Mouse (Mus musculus): Measurements from ENCODE around the gene Kat14.

The Kat14 gene

DNA sequence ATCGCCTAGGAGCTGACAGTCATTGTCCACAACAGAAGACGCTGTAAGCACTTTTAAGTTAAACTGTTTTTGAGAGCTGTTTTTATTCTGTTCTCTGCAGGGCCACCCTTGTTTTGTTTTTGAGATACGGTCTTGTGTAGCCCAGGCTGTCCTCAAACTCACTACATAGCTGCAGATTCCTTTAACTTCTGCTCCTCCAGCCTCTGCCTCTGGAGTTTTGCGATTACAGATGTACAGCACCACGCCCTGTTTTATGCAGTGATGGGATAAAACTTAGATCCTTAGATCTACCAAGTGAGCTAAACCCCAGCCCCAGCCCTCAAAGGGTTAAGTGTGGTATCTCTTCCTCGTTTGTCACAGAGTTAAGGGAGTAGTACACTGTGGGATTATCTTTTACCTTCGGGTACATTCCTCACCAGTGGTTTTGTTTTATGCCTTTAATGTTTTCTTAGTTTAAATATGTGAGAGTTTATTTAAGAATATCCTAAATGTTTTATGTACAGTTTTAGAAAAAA, 13.9 kb downstream of the Kat14 start:
- DNase-seq = peak; percentile 80

DNA sequence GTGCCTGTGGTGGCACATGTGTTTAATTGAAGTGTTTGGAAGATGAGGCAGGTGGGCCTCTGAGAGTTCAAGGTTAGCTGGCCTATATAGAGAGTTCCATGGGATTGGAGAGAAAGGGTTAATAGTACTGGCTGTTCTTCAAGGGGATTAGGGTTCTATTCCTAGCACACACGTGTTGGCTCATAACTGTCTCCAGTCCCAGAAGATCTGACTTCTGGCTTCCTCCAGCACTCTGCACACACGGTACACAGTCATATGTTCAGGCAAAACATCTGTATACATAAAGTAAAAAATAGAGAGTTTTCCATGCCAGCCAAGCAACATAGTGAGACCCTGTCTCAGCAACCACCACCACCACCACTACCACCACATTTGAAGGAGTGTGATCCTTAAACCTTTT, 17.5 kb downstream of the Kat14 start:
- DNase-seq = peak; percentile 72

DNA sequence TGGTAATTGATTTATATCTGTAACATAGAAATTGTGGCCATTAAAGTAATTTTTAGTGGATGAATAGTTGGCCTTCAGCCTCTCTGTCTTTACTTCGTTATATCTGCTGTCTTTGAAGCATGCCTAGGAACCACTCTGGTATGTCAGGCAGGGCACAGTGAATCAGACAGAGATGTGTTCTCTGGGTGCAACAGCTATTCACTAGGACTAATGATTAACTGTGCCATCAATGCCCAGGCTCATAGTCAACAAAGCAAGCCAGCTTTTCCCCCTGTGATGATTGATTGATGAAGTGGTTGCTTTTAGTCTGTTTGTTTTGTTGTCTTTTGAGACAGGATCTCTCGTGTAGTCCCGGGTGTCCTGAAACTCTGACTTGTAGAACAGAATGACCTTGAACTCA, 19.6 kb downstream of the Kat14 start:
- no peak for DNase-seq

DNA sequence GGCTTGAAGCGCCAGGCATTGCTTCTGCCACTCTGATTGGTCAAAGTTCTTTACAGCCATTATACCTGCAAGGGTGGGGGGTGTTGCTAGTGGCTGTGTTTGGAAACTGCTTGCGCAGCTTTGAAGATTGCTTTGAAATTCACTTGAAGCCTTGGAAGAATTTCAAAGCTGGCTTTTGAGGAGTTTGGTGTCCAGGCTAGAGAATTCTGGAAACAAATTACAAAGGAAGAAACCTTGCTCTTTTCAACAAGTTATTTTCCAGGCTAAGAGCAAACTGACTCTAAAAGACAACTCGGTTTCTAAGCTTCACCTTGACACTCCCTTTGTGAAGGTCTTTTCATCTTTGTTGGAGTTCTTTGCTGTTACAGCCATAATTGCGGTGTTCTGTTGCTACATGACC, 30.7 kb downstream of the Kat14 start:
- DNase-seq = no peak

DNA sequence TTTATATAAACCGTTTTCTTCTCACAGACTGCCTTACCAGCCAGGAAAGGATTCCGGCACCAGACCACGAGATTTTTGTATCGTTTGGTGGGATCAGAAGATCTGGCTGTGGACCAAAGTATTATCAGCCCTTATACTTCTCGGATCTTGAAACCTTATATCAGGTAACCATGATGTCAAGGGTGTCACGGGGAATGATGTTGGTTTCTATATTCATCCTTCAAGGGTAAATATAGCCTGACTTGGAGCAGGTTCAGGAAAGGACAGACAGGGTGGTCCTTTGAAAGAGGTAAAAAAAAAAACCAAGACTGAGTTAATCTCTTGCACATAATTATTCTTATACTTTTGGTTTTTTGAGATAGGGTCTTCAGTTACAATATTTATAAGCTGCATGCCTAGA, 31.9 kb downstream of the Kat14 start:
- DNase-seq = no peak

DNA sequence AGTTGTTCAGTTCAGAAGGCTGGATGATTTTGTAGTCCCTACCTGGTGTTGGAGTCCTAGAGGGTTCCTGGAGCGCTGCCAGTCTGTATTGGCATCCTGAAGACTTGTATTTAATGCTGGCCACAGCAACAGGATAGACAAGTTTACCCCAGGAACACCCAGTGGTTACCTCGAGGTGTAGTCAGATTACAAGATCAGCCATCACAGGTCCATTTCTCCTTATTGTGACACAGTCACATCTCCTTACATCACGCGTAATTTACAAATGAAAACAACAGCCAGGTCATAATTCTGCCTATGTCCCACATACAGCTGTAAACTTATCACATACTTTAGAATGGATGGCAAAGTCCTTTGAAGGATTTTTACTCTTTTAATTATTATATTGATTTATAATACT, 40.3 kb downstream of the Kat14 start:
- no peak for DNase-seq

DNA sequence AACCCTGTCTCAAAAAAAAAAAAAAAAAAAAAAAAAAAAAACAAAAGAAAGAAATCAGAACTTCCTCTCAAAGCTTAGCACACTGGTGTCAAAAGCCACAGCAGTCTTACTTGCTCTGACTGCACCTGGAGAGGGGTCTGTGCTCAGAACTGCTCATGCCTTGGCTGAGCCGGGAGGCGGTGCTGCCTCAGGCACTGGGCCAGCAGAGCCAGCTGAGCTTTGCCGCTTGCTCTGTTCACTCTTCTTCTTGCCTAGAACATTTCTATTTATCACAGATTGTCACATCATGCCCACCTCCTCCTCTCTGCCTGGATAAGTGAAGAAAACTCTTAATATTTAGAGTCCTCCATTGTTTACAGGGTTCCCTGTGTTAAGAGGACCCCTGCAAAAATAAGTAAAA, 41.8 kb downstream of the Kat14 start:
- DNase-seq = no peak

DNA sequence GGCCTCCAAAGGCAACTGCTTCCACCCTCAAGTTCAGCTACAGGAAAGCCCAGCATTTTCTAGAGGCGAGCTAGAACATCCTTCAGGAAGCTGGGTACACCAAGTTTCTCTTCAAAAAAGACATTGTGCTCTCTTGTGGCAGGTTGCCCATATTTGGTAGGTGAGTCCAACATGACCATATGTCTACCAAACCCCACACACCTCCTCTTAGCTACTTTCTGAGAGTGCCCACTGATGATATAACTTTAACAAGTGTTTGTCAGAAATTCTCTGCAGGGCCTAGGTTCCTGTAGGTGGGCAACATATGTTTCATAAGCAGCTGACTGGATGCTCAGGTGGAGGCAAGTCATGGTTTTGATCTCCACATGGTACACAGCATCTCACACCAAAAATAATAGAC, 45.9 kb downstream of the Kat14 start:
- no peak for DNase-seq

DNA sequence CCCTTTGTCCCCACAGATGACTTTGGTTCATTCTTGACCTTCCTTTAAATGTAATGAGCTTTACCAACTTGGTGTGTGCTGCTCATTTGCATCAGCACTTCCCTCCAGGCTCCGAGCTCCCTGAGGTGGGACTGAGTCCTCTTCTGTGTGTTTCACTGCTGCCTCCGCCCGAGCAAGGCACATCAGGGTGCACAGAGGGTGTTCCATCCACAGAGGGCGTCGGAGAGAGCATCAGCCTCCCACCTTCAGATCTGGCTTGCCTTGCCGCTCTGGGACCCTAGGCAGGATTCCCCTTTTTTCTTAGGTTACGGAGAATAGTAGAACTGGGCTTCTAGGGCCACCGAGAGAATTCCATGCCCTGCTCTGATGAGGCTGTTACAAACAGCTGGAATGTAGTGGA, 48.1 kb downstream of the Kat14 start:
- DNase-seq = no peak

DNA sequence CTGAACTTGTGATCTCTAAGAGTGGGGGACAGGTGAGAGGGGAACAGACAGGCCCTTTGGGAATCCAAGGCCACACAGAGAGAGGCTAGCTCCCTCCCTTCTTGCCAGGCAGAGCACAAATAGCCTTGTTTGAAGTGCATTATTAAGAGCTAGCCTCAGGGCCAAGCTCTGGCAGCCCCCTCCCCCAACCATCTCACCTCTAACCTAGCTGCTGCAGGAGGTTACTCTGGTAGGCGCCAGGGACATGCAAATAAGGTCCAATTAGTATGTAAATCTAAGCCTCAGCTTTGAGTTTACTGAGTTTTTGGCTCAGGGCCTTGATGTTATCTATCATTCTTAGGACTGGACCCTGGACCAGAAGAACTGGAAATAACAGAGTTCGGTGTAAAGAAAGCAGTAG, 49.3 kb downstream of the Kat14 start:
- DNase-seq = no peak

DNA sequence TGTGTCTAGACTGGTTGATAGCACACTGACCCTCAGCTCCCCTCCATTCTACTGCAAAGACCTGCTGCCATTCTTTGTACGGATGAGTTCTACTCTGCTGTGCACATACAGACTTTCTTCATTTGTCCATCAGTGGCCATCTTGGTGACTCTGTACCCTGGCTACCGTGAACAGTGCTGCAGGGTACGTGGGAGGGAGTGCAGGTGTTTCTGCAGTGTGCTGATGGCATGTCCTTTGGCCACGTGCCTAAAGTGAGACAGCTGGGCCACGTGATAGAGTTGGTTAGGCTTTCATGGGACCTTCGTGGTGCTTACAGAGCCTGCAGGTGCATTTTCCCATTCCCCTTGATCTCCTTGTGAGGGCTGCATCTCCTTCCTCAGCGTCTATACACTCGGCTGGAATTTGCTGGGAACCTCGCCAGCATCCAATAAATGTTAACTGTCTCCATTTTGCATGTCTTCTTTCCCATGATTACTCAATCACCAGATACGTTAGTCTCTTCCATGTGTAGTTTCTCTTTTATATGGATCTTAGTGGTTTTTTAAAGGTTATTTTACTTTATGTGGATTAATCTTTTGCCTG, 53.4 kb downstream of the Kat14 start:
- no peak for DNase-seq

DNA sequence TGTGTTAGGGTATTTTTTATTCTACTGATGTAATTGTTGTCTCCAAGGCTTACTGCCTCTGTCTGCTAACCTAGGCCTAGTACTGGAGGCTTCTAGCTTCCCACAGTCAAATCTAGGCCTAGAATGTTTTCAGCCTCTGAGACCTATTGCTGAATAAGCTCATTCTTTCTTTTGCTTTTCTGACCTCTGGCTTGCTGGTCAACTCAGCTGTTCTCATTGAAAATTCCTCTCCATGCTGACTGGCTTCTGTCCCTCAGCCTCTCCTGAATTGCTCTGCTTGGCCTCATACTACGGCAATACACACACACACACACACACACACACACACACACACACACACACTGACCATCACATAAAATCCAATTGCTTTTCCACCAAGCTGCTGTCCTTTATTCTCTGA, 57.0 kb downstream of the Kat14 start:
- no peak for DNase-seq

DNA sequence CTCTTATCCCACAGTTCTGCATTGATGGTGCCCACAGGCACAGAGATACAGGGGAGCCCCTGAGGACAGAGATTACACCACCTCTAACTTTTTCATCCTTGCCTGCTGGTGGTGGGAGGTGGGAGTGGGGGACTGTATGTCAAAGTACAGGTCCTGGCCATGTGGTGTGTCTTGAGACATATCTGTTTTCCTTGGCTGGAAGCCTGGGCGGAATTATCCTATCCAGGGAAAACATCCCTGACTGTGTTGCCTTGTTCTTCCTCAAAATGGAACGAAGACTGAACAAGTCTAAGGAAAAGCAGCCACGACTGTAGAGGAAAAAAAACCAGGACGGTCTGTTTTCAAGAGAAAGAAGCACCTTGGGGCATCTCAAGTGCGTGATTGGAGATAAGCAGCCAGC, 59.1 kb downstream of the Kat14 start:
- DNase-seq = no peak

DNA sequence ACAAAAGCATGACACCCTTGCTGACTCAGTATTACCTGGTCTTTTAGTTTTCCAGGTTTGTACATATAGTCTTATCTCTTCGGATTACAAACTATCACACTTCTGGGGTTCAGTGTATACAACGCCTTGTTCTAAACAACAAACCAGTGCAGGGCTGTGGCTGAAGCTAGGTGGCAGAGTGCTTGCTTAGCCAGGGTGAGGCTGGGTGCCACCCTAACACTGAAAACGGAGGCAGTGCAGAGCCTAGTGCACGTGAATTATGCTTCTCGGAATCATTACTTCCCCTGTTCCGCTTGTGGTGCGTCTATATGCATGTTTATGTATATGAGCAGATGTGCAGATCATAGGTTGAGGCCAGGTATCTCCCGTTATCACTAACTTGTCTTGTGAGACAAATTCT, 59.9 kb downstream of the Kat14 start:
- no peak for DNase-seq

DNA sequence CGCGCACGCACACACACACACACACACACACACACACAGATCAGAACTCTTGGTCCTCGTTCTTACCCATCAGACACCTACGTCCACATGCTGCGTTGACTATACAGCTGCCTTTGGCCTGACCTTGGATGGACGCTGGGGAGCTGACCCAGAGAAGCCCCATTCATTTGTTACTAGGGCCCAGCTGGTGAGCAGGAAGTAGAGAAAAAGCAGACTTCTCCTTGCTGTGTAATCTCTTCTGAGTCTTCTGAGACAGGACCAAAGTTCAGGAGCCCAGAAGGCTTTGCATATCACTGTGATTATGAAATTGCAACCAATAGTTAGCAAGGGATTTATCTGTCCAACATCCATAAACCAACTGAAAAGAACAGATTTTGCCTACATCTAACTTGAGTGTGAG, 60.4 kb downstream of the Kat14 start:
- no peak for DNase-seq

DNA sequence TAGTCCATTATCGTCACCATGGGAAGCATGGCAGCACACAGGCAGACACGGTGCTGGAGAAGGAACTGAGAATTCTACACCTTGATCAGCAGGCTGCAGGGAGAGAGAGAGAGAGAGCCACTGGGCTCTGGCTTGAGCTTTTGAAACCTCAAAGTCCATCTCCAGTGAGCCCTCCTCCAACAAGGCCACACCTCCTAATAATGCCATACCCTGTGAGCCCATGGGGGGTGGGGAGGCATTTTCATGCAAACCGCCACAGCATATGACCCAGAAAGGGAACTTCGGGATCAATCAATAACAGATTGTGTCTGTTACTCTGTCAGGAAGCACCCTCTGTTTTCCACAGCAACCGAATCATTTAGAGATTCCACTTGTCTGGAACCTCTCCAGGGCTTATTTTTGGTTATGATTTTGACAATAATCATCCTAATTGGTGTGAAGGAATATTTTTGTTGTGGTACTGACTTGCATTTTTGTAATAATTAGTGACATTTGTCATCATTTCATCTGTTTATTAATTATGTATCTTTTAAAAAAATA, 62.6 kb downstream of the Kat14 start:
- no peak for DNase-seq

DNA sequence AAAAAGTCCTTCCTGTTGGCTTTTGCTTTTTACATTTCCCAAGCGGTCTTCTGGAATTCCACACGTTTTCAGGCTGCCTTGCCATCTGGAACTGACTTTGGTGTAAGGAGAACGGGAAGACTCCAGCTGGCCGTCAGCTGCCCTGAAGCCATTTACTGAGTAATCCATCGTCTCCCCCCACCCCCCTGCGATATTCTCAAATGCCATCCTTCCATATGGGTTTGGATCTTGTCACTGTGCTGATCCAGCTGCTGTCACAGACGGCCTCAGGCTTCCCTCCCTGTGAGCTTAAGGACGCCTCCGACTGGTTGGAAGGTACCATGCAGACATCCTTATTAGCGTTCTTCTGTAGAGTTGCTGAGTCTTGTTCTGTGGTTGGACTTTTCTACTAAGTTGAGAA, 66.9 kb downstream of the Kat14 start:
- DNase-seq = no peak

DNA sequence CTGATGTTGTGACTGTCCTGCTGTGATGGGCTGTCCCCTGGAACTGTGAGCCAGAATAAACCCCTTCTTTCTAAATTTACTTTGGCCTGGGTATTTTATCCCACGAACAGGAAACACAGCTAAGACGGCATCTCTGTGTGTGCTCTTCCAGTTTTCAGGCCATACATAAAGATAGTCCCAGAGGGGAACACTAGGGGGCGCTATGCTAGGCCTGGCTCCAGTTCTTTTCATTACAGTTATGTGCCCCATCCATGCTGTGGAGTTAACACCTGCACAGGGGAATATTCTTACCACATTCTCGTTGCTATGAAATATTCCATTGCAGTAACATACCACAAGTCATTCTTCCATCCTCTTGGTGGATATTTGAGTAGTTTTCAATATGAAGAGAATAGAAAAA, 69.6 kb downstream of the Kat14 start:
- DNase-seq = no peak

DNA sequence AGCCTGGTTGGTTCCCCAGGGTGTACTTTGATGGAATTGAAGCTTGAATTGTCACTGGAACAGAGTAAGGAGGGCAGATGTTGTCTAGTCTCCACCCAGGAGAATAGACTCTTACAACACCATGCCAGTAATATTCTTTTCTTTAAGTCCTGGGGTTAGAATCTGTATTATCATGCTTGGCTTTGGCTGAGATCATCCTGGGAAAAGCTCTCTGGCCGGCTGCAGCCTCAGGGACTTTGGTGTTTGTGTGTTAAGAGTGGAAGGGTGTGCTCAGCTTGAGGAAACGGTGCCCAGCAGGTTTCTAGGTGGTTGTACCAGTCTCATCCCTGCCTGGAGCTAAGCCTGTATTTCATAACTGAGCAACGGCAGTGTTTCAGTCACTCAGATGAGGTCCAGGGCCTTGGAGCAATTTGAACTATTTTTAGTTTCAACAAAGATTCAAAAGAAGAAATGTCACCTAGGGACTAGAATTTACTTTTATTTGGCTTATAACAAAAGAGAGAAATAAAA, 70.5 kb downstream of the Kat14 start:
- no peak for DNase-seq

DNA sequence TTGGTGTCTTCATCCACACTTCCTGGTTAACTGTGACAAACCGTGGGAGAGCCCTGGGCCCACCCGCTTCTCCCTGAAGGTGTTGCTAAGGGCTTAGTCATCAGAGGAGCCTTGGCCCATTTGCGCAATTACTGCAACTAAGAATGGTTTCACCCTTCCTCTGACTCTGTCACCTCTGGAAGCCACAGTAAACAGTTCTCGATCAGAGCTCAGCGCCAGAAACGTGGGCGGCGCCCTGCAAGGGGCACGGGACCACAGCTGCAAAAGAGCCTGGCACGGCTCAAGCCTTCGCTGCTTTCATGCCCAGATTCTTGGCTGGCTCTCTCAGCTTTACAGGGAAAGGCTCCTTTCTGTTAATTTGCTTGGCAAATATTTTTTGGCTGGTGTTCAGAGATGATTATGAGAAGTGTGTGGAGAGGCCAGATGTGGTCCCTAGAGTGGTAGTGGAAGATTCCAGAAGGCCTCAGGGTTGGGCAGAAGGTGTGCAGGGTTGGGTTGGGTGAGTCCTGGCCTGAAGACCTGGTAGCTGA, 72.7 kb downstream of the Kat14 start:
- peak; percentile 92 for DNase-seq

DNA sequence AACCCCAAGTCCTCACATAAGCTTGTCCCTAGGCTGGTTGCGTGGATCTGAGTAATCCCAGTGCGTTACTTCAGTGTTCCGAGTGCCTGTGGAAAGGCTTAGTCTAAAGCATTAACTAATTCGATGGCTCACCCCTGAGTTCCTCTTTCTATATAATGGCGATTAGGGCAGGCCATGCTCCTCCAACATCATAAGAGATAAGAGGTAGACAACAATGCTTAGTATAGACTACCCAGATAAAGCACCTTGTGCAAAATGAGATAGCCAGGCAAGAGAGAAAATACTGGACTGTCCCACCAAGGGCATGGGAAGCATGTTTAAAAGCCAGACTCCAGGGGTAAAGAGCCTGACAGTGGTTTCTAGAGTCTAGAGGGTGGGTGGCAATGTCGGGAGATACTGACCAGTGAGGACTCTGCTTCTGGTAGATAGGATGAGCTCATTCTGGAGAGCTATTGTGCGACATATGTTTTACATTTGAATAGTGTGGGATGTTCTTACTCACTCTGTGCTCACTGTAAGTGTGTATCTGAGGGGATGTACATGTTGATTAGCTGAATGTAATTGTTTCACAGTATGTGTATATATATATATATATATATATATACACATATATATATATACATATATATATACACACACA, 77.7 kb downstream of the Kat14 start:
- DNase-seq = no peak

DNA sequence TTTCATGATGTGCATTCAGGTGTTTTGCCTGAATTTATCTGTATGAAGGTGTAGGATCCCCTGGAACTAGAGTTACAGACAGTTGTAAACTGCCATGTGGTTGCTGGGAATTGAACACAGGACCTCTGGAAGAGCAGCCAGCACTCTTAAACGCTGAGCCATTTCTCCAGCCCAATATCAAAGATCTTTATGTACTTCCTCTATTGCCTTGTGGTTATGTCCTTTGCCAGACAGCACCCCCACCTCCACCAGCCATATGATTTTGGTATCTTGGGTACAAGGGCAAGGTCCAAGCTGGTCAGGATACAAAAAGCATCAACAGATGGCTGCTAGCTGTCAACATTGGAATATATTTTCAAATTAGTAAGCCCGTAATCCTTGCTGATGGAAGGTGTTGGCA, 81.6 kb downstream of the Kat14 start:
- no peak for DNase-seq

DNA sequence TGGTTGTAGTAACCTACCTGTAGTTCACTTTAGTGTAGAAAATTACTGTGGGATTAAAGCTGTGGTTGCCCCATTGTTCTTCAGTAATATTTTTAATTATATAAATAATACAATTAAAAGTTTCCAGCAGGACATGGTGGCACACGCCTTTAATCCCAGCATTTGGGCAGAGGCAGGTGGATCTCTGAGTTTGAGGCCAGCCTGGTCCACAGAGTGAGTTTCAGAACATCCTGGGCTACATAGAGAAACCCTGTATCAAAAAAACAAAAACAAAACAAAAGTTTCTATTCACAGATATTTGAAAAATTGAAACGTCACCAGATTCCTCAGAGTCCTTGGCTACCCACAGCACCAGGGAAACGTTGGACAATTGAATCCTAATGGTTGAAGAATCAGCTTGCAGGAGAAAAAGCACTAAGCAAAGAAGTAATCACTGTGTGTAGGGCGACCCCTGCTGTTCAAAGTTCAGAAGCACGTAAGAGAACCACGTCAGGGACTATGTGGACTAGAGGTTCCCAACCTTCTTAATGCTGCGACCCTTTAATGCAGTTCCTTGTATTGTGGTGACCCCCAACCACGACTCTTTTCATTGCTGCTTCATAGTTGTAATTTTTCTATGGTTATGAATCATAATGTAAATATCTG, 83.7 kb downstream of the Kat14 start:
- DNase-seq = peak; percentile 91
